Mouse (Mus musculus): Measurements from ENCODE around the gene Gm40193.
"Not testable (repeated sequence)": the region's sequence is repeated elsewhere in the genome, so short reads cannot be mapped to it uniquely, and the experiment has no call there.

Gm40193 gene

GRCm38 (mm10) chr11:70540928-70541327, 8.2 kb upstream of the Gm40193 start:
- no peak for DNase-seq (ENCODE audit: low spot score in 2 of 2)

GRCm38 (mm10) chr11:70539877-70540587, 7.3 kb upstream of the Gm40193 start, which contains the start of gene Pld2:
Gene Pld2 (plus strand): TSS chr11:70540064.
- DNase-seq (ENCODE audit: low spot score in 2 of 2): peak; percentile 87 to 88

GRCm38 (mm10) chr11:70539423-70539822, 6.7 kb upstream of the Gm40193 start:
- DNase-seq (ENCODE audit: low spot score in 2 of 2): no peak

- not testable (repeated sequence) for DNase-seq (ENCODE audit: low spot score in 2 of 2)
Measured at GRCm38 (mm10) chr11:70531065-70531464, 1.7 kb downstream of the Gm40193 start.

- DNase-seq (ENCODE audit: low spot score in 2 of 2): no peak
Measured at GRCm38 (mm10) chr11:70528610-70529009, 4.1 kb downstream of the Gm40193 start.

- DNase-seq (ENCODE audit: low spot score in 2 of 2): no peak
Measured at GRCm38 (mm10) chr11:70526211-70526610, 6.5 kb downstream of the Gm40193 start.

GRCm38 (mm10) chr11:70525726-70526125, 7.0 kb downstream of the Gm40193 start:
- no peak for DNase-seq (ENCODE audit: low spot score in 2 of 2)

GRCm38 (mm10) chr11:70525184-70525678, 7.5 kb downstream of the Gm40193 start, which contains the start of gene Psmb6:
Gene Psmb6 (plus strand): TSS chr11:70525367.
- DNase-seq (ENCODE audit: low spot score in 2 of 2): peak; percentile 85 to 87

GRCm38 (mm10) chr11:70524782-70525181, 8.0 kb downstream of the Gm40193 start:
- no peak for DNase-seq (ENCODE audit: low spot score in 2 of 2)

GRCm38 (mm10) chr11:70523306-70523989, 9.3 kb downstream of the Gm40193 start:
- not testable (repeated sequence) for DNase-seq (ENCODE audit: low spot score in 2 of 2)

- peak in 1 of 2 experiments; percentile 49 for DNase-seq (ENCODE audit: low spot score in 2 of 2)
Measured at GRCm38 (mm10) chr11:70520178-70520769, 12.5 kb downstream of the Gm40193 start.

- no peak for DNase-seq (ENCODE audit: low spot score in 2 of 2)
Measured at GRCm38 (mm10) chr11:70518923-70519322, 13.8 kb downstream of the Gm40193 start, which contains the start of gene Gltpd2. Gene Gltpd2 (plus strand): TSS chr11:70519196.

- no peak for DNase-seq (ENCODE audit: low spot score in 2 of 2)
Measured at GRCm38 (mm10) chr11:70518436-70518835, 14.3 kb downstream of the Gm40193 start.

- no peak for DNase-seq (ENCODE audit: low spot score in 2 of 2)
Measured at GRCm38 (mm10) chr11:70516352-70516751, 16.4 kb downstream of the Gm40193 start.

- no peak for DNase-seq (ENCODE audit: low spot score in 2 of 2)
Measured at GRCm38 (mm10) chr11:70514288-70514687, 18.5 kb downstream of the Gm40193 start, which contains the start of gene Vmo1. Gene Vmo1 (minus strand): TSS chr11:70514616.

GRCm38 (mm10) chr11:70513520-70513919, 19.2 kb downstream of the Gm40193 start:
- DNase-seq (ENCODE audit: low spot score in 2 of 2): no peak

- DNase-seq (ENCODE audit: low spot score in 2 of 2): no peak
Measured at GRCm38 (mm10) chr11:70512709-70513342, 19.9 kb downstream of the Gm40193 start.

- no peak for DNase-seq (ENCODE audit: low spot score in 2 of 2)
Measured at GRCm38 (mm10) chr11:70511825-70512224, 20.9 kb downstream of the Gm40193 start.

GRCm38 (mm10) chr11:70511242-70511641, 21.5 kb downstream of the Gm40193 start:
- DNase-seq (ENCODE audit: low spot score in 2 of 2): no peak

- peak in 1 of 2 experiments; percentile 63 for DNase-seq (ENCODE audit: low spot score in 2 of 2)
Measured at GRCm38 (mm10) chr11:70509753-70510564, 22.8 kb downstream of the Gm40193 start.
